22 mouse cellular contexts compared by ENCODE assay signal in the genomic region with DNA sequence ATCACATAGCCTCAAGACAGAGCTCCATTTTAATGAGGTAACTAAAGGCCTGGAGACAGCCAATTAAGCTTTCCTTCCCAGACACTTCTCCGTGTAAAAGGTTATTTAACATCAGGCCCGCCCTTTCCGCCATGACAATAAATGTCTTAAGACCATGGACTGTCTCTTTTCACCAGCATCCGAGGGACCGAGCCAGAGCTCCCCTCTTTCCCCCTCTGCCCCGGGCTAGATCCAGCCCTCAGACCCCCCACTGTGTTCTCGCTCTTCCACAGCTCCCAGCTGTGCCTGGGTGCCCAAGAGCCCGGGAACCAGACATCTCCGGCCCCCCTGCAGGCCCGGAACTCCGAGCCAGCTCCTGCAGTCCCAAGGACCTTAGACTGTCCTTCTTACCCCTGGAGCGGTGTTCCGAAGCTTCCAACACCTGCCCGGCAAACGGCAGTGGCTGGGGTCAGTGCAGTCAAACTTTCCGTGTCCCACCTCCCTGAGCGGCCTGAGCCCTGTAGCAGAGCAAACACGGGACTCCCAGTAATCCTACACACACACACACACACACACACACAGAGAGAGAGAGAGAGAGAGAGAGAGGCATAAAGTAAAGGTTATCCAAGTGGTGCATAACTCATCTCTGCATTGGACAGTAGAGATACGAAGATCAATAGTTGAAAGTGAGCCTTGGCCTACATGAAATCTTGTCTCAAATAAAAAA. TPM values are rescaled to one million over a fixed set of nuclear protein-coding genes. Genes with fewer than 3 reads are reported as not detected.
DNase-seq lines count a peak whose midpoint lies in the region; ATAC-seq and TF ChIP-seq lines count a peak whose summit lies in the region.
"Had no signal": no experiment of that assay in that cellular context is flagged by ENCODE, and none has a peak within 500 bp of the region (broad histone marks: within the 10 kb centered on the region; RNA-seq: fewer than 3 reads in every experiment).

No protein-coding gene starts in this region.

- H3K4me1 ChIP-seq in E14TG2a.4 (replicated peaks; ENCODE audit: low read depth, low read length): peaks cover 32% of the 10 kb centered on the region
- no peaks in the 10 kb centered on the region for H3K4me1 ChIP-seq in liver, embryonic 16.5 days (ENCODE audit: control insufficient read depth, low read depth, low read length)
- H3K4me1 ChIP-seq: forebrain, embryonic 12.5 days; heart, embryonic 13.5 days; limb, embryonic 15.5 days; neural tube, embryonic 12.5 days had no signal

- TF ChIP-seq POLR2A in brain, embryonic 14.5 days (IDR thresholded peaks at IDR 0.05; ENCODE audit: borderline replicate concordance, extremely low read depth, insufficient read depth, insufficient read length, poor library complexity, severe bottlenecking): no peak

- H3K9ac ChIP-seq in liver, embryonic 16.5 days (ENCODE audit: low read depth, low read length): no peak overlapping the region
- H3K9ac ChIP-seq: forebrain, embryonic 12.5 days; heart, embryonic 13.5 days; limb, embryonic 15.5 days; neural tube, embryonic 12.5 days had no signal

- H3K4me2 ChIP-seq in liver, embryonic 16.5 days (ENCODE audit: low read depth, low read length): peak overlapping the region; percentile 7
- H3K4me2 ChIP-seq: forebrain, embryonic 12.5 days; heart, embryonic 13.5 days; limb, embryonic 15.5 days; midbrain, embryonic 11.5 days; neural tube, embryonic 12.5 days had no signal

- DNase-seq in ES-CJ7 (ENCODE audit: low read depth, low spot score): peak; percentile 56
- peak; percentile 1 for DNase-seq in brain, embryonic 14.5 days (ENCODE audit: low read depth)
- DNase-seq in right cerebral cortex, postnatal 4 days: no peak
- DNase-seq in Muller cell, postnatal 12 days (ENCODE audit: inconsistent ontology term): no peak
- no peak for DNase-seq in left cerebral cortex, adult 8-10 months (ENCODE audit: low spot score in 2 of 2)
- no peak for DNase-seq in heart, adult 9 months (ENCODE audit: low spot score in 2 of 2)
- DNase-seq: adrenal gland, adult 2 months; cerebellum, adult 8-10 months; heart, postnatal 36 days; kidney, postnatal 14 days; lung, postnatal 10 days; right cerebral cortex, postnatal 25 days had no signal

- TF ChIP-seq CTCF in E14TG2a.4 (conservative IDR thresholded peaks at IDR 0.05; ENCODE audit: low read length): no peak
- TF ChIP-seq CTCF in brain, embryonic 14.5 days (IDR thresholded peaks at IDR 0.05; ENCODE audit: borderline replicate concordance, extremely low read depth, insufficient read depth, insufficient read length): no peak

- ATAC-seq in liver, embryonic 16.5 days (ENCODE audit: low read depth): peak; percentile 16; the same call in 1 of the 2 replicates
- ATAC-seq: CD4-positive, CD25-positive, alpha-beta regulatory T cell, adult 4 months; hindbrain, embryonic 16.5 days; intestine, postnatal 0 days had no signal

- peaks cover 6% of the 10 kb centered on the region; the same call in 1 of the 2 replicates for H3K36me3 ChIP-seq in E14TG2a.4 (ENCODE audit: insufficient read depth, low read length)
- no peaks in the 10 kb centered on the region for H3K36me3 ChIP-seq in liver, embryonic 16.5 days (ENCODE audit: control insufficient read depth, insufficient read depth)
- H3K36me3 ChIP-seq: forebrain, embryonic 12.5 days; heart, embryonic 13.5 days; limb, embryonic 15.5 days; neural tube, embryonic 12.5 days had no signal

- H3K4me3 ChIP-seq in E14TG2a.4 (replicated peaks; ENCODE audit: low read length): 0 out of 2 replicates have a peak overlapping the region, but pooled peaks have one; percentile 20
- H3K4me3 ChIP-seq in liver, embryonic 16.5 days (ENCODE audit: low read depth, low read length): peak overlapping the region; percentile 18; the same call in 1 of the 2 replicates
- H3K4me3 ChIP-seq: forebrain, embryonic 12.5 days; heart, embryonic 13.5 days; limb, embryonic 15.5 days; neural tube, embryonic 12.5 days had no signal

- H3K27me3 ChIP-seq in E14TG2a.4 (ENCODE audit: insufficient read depth, low read length): no peaks in the 10 kb centered on the region
- H3K27me3 ChIP-seq in liver, embryonic 16.5 days (ENCODE audit: control insufficient read depth, insufficient read depth, low read depth, low read length): no peaks in the 10 kb centered on the region
- H3K27me3 ChIP-seq: forebrain, embryonic 12.5 days; heart, embryonic 13.5 days; limb, embryonic 15.5 days; neural tube, embryonic 12.5 days had no signal

- H3K9me3 ChIP-seq in E14TG2a.4 (ENCODE audit: low read length): no peaks in the 10 kb centered on the region
- H3K9me3 ChIP-seq in liver, embryonic 16.5 days (replicated peaks; ENCODE audit: control insufficient read depth, low read length): no peaks in the 10 kb centered on the region
- H3K9me3 ChIP-seq: forebrain, embryonic 12.5 days; heart, embryonic 13.5 days; limb, embryonic 15.5 days; neural tube, embryonic 12.5 days had no signal

- no peak overlapping the region for H3K27ac ChIP-seq in liver, embryonic 16.5 days (ENCODE audit: low read length)
- H3K27ac ChIP-seq: forebrain, embryonic 12.5 days; heart, embryonic 13.5 days; limb, embryonic 15.5 days; neural tube, embryonic 12.5 days had no signal

- 37% methylated on average over 19 of the region's 19 CpGs for WGBS in liver, embryonic 16.5 days (ENCODE audit: insufficient replicate concordance)

RNA-seq across cellular contexts. Expression of gene Bclaf3, which starts 18.0 kb away (rescaled TPM):
- polyA plus RNA-seq in brain, embryonic 14.5 days (2012; rRNA removed): 21.7 and 26.8 TPM in 2 replicates
- 6.5 and 7.2 TPM in 2 replicates for polyA plus RNA-seq in liver, embryonic 16.5 days (2015; fragmentation: Nextera tagmentation; extraction: Ambion mirVana)
- 10 to 100 TPM in 1 of 4 experiments, 1 to 10 TPM in 3; 8.5 to 10.5 (median 9.5) TPM for total RNA-seq in left cerebral cortex, adult 8-10 months (2022)

Comparison
In these comparisons a context has a peak if more than half of its experiments do, and no peak if none do; other contexts are left out.
1. DNase-seq: peak in ES-CJ7 (single experiment) and brain, embryonic 14.5 days (single experiment); none in right cerebral cortex, postnatal 4 days (single experiment), Muller cell, postnatal 12 days (single experiment), left cerebral cortex, adult 8-10 months (0 of 2) and heart, adult 9 months (0 of 2).